Mouse (Mus musculus): ENCODE measurements around the gene Pdk2.

The Pdk2 gene

GRCm38 (mm10) chr11:95041139-95041609 is at the start of gene Pdk2:
TSS of gene Pdk2 (minus strand) at chr11:95041354.
- peak; percentile 88 for DNase-seq (ENCODE audit: low read depth, low spot score)

DNA sequence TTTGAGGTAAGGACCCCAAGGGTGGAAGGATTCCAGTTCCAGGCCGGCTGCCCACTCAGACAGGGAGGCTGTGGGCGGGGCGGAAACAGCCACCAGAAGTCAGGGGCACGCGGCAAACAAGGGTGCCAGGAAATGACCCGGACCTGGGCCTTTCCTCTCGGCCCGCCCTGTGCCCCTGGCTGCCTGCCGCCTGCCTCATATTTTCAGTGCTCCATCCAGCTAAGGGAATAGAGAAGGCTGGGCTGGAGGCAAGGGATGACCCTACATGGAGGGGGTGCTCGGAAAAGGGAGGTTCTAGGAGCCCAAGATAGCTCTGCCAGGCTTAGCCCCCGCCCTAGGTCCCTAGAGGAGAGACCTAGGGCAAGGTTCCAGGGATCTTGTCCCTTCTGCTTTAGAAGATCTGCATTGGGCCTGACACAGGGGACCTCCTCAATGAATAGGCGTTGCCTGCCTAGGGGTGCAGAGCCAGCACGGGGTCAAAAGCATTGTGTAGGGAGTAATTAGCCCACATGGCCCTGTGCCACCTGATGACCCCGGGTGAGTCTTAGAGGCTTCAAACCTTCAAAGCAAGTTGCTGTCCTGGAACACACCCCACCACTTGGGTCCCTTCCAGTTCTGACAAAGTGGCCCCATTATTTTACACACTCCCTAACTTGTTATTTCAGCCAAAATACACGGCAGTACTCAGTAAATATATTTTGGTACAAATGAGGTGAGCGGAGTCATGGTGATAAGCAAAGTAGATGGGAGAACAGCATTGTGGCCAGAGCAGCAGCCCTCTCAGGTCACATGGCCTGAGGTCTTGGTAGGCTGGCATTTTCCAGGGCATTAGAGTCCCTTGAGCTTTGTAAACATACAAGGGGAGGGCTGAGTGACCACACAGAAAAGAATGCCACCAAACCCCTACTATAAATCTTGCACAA is 48.0 kb upstream of the Pdk2 start:
- DNase-seq (ENCODE audit: low read depth, low spot score), result no peak

GRCm38 (mm10) chr11:95088286-95088685 is 47.1 kb upstream of the Pdk2 start:
- no peak for DNase-seq (ENCODE audit: low read depth, low spot score)

DNA sequence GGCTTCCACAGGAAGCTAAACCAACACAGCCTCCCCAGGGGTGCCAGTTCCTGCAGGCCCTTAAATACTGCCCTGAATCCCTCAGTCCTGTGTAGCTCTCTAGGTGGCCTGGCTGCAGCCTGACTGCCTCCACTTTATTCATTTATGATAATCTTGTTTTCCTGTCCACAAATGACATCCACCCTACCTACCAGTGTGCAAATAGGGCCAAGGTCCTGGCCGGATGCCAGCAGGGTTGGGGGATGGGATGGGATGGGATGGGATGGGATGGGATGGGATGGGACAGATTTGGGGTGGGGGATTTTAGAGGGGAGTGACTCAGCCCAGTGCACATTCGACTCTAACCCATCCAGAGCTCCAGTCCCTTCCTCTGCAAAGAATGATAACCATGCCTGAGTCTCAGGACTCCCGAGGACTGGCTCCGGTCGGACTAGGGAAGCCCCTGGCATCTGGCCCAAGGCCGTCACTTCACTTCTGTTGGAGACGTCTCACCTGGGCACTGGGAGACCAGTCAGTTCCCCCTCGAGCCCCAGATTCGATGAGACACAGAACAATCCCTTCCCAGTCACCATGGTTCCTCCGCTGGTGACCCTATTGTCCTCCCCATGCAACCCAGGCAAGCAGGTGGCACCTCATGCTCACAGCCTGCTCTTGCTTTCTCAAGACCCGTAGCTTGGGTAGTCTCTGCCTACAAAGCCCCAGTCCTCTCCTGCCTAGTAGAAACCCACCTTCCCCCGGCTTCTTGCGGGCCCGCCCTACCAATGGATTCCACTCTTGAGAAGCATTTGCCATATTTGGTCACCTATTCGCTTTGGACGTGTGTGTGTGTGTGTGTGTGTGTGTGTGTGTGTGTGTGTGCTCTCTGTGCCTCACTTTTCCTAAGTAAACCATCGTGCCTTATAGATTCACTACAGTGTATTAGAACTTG is 46.4 kb upstream of the Pdk2 start:
- no peak for DNase-seq (ENCODE audit: low read depth, low spot score)

DNA sequence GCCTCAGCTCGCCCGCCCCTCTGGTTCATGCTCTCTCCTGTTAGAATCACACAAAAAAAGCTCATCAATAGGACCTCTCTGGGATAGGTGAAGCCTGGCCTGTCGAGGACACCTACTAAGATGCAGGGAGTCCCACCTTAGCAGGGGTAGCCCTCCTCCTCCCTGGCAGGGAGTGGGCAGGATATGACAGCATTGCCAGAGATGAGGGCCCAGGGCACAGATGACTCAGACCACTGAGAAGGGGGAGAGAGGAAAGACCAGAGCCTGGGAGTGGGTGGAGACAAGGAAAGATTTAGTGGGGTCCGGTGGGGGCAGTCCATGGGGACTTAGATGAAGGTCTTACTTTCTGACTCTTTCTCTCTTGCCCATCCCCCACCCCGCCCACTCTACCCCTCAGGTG is 45.1 kb upstream of the Pdk2 start:
- no peak for DNase-seq (ENCODE audit: low read depth, low spot score)

GRCm38 (mm10) chr11:95085710-95086109 is 44.6 kb upstream of the Pdk2 start:
- DNase-seq (ENCODE audit: low read depth, low spot score), result no peak

DNA sequence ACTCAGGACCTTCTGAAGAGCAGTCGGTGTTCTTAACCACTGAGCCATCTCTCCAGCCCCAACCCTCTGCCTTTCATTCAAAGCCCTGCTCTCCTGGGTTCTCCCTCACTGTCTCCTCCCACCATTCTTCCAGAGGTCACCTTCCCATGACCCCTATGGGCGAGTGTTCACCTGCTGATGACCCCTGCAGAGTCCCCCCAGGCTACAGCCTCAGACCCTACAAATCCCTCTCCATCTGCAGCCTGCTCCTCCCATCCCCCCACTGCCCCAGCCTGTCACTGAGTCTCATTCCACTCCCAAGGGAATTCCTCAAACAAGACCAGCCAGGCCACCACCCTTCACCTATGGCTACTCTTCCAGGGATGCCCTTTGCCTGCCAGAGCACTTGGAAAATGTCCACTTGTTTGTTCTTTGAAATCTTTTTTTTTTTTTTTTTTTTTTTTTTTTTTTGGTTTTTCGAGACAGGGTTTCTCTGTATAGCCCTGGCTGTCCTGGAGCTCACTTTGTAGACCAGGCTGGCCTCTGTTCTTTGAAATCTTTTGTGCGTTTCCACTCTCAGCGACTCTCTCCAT is 43.7 kb upstream of the Pdk2 start:
- DNase-seq (ENCODE audit: low read depth, low spot score), result no peak

GRCm38 (mm10) chr11:95084175-95084574 is 43.0 kb upstream of the Pdk2 start:
- DNase-seq (ENCODE audit: low read depth, low spot score), result no peak

DNA sequence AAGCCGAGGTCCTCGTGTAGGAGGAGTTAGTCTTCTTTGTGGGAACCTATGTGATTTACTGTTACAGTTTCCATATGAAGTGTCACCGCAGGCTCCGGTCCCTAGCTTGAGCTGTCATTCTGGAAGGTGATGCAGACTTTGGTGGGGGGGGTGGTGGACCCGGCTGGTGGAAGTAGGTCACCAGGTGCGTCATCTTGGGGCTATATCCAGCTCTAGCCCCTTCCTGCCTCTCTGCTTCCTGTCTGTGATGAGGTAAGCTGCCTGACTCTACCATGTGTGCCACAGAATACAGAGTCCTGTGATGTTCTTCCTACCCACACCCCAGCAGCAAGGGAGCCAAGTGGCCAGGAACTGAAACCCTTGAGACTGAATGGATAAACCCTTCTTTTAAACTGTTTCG is 41.7 kb upstream of the Pdk2 start:
- no peak for DNase-seq (ENCODE audit: low read depth, low spot score)

DNA sequence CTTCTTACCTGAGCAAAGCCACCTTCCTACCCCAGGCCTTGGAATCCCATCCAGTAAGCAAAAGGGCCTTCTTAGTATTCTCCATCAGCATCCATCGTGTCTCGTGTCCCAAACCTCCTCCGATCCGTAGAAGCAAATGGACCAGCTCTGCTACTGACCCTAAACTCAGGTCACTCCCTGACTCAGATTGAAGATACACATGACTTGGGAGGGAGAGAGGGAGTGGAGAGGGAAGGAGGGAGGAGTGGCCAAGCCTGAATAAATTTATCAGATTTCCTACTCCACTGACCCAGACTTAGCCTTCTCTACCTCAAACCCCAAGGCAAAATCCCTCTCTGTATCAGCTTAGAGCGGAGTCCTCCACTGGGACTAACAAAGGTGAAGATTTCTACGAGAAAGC is 39.6 kb upstream of the Pdk2 start:
- DNase-seq (ENCODE audit: low read depth, low spot score), result no peak

GRCm38 (mm10) chr11:95079256-95079875 is 38.2 kb upstream of the Pdk2 start:
- DNase-seq (ENCODE audit: low read depth, low spot score), result no peak

GRCm38 (mm10) chr11:95077956-95078355 is 36.8 kb upstream of the Pdk2 start:
- DNase-seq (ENCODE audit: low read depth, low spot score), result no peak

DNA sequence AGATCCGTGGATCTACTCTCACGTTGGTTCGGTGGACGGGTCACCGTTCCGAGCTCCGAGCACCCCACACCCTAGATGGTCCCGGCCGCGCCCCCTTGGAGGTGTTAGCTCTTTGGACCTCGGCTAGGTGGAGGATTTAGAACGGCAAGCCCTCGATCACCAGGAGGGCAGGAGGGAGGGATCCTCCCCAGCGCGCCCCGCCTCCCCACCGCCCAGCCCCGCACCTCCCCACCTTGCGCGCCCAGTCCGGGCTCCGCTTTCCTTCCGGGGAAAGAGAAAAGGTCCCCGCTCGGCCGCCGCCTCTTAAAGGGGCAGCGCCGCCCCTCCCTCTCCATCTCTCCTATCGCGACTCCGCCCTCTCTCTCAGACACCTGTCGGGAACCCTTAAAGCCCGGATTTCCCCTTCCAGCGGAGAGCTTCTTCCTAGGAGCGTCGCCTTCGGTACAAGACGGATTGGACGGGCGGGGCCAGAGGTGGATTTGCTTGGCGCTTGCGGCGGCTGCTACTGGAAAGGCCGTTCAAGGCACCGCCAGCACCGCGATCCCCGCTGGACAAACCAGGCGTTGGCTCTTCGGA is 35.5 kb upstream of the Pdk2 start, which contains the start of gene Itga3:
Gene Itga3 (minus strand): TSS at position 266 of the 576 bp plus-strand sequence.
- DNase-seq (ENCODE audit: low read depth, low spot score), result peak; percentile 39

GRCm38 (mm10) chr11:95076041-95076535 is 34.9 kb upstream of the Pdk2 start:
- peak; percentile 23 for DNase-seq (ENCODE audit: low read depth, low spot score)

- DNase-seq (ENCODE audit: low read depth, low spot score), result no peak
Measured at GRCm38 (mm10) chr11:95075197-95076040, 34.3 kb upstream of the Pdk2 start.

GRCm38 (mm10) chr11:95074694-95075093 is 33.5 kb upstream of the Pdk2 start:
- DNase-seq (ENCODE audit: low read depth, low spot score), result no peak

DNA sequence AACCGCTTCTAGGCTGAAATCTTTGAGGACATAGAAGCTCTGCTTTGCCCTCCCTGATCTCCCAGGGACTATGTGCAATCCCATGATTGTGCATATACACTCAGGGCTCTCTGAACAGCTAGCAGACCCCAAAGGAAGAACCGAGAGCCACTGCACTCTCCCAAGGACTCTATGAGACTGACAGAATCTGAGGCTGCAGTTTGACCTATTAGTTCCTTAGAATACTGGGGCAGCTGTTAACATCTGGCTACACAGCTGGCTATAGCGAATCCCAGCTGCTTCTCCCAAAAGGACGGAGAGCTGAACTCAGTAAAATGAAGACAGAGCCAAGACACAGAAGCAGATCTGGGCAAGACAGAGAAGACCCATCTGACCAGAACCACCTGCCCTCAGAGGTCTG is 32.7 kb upstream of the Pdk2 start:
- no peak for DNase-seq (ENCODE audit: low read depth, low spot score)

GRCm38 (mm10) chr11:95072804-95073203 is 31.6 kb upstream of the Pdk2 start:
- DNase-seq (ENCODE audit: low read depth, low spot score), result no peak

DNA sequence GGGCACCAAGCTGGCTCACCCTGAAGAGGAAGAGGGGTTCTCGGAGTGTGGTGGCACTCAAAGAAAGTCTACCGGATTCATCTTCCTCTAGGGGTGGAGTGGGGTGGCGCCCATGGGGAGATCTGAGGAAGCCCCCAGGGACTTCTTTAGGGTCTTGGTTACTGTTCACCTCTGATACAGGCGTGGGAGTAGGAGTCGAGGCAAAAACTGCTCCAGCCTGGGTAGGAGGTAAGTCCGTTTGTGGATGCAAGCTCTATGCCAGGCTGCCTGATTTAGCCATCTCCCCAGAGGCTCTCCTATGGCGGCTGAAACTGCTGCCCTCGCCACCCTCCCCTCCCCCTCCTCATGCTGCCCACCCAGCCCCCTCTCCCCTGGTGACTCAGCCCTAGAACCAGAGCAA is 31.0 kb upstream of the Pdk2 start:
- no peak for DNase-seq (ENCODE audit: low read depth, low spot score)

DNA sequence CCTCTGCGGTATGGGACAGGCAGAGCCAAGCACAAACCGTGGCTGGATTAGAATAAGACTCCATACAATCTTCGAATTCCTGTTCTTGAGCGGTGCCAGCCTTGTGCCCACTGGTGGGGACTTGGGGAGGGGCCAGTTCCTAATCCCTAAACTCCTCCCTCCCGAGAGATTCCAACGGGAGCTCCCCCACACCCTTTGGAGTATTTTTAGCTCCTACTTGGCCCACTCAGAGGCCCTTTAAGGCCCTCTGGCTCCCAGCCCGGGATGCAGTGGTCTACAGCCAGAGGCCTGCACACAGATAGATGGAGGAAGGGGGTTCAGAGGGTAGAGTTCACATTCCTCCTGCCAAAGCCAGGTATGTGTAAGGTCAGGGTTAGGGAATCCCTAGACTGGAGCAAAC is 30.1 kb upstream of the Pdk2 start:
- DNase-seq (ENCODE audit: low read depth, low spot score), result no peak

All from retina, adult 2 months (tissue).